Mouse (Mus musculus) liver, embryonic 15.5 days (tissue): ENCODE results near the gene Atrn. TPM values are rescaled to one million over a fixed set of nuclear protein-coding genes. Genes with fewer than 3 reads are reported as not detected.

Experiments
- microRNA-seq: library from miRNA; unstranded; fragments of <30 nt; microRNA quantifications from one replicate; pipeline ENCODE4, GENCODE M21; 2016
- polyA plus RNA-seq: library from polyadenylated mRNA; unstranded; fragments of >200 nt; fragmentation: Nextera tagmentation; extraction: Ambion mirVana; gene quantifications from 2 replicates; pipeline ENCODE4 v1.2.1, GENCODE M21; 2015

The Atrn gene
- polyA plus RNA-seq, 1 experiment from 2014 or later: 2.2 TPM

Small RNA genes within 50 kb of the gene (microRNA-seq; reads per million reads assigned to microRNA genes)
- not detected for gene Mir6973b

Other genes with a start within 250 kb of the Atrn start
- gene Ddrgk1, start 241.8 kb upstream of the Atrn start, polyA plus RNA-seq: 40.6 and 43.8 TPM in 2 replicates
- 41.0 and 44.8 TPM in 2 replicates for gene Itpa, start 238.9 kb upstream of the Atrn start, polyA plus RNA-seq
- gene Slc4a11, start 209.0 kb upstream of the Atrn start, polyA plus RNA-seq: 0.08 and 0.14 TPM in 2 replicates
- gene 4930402H24Rik, start 89 bp upstream of the Atrn start, polyA plus RNA-seq: 9.8 and 11.4 TPM in 2 replicates
- 0.23 and 0.37 TPM in 2 replicates for gene Gfra4, start 136.6 kb downstream of the Atrn start, polyA plus RNA-seq
- 0.62 and 0.86 TPM in 2 replicates for gene Adam33, start 157.3 kb downstream of the Atrn start, polyA plus RNA-seq
- 1.5 and 1.7 TPM in 2 replicates for gene Siglec1, start 180.3 kb downstream of the Atrn start, polyA plus RNA-seq
- gene Hspa12b, start 220.8 kb downstream of the Atrn start, polyA plus RNA-seq: 1.8 and 1.9 TPM in 2 replicates
- gene Gm11037, start 227.0 kb downstream of the Atrn start, polyA plus RNA-seq: not detected in 2 replicates